In genomic region chr15:101904849-101905248, GRCm38 (mm10) we compare ENCODE assay signal across 39 mouse cellular contexts. TPM values are rescaled to one million over a fixed set of nuclear protein-coding genes. Genes with fewer than 3 reads are reported as not detected.
"Had no signal": no experiment of that assay in that cellular context is flagged by ENCODE, and none has a peak within 500 bp of the region (broad histone marks: within the 10 kb centered on the region; RNA-seq: fewer than 3 reads in every experiment).

No protein-coding gene starts in this region.

- H3K9me3 ChIP-seq: heart, embryonic 10.5 days; hindbrain, embryonic 10.5 days; hindbrain, embryonic 12.5 days; intestine, embryonic 15.5 days; limb, embryonic 10.5 days; limb, embryonic 12.5 days had no signal

- H3K4me2 ChIP-seq: heart, embryonic 12.5 days; hindbrain, embryonic 12.5 days; hindbrain, embryonic 14.5 days; intestine, embryonic 15.5 days; limb, embryonic 12.5 days; liver, embryonic 11.5 days had no signal

- H3K27ac ChIP-seq: gastrocnemius, adult 2 months; heart, embryonic 10.5 days; hindbrain, embryonic 10.5 days; hindbrain, embryonic 12.5 days; hindbrain, embryonic 14.5 days; intestine, embryonic 15.5 days; layer of hippocampus, adult 2 months; left cerebral cortex, adult 2 months; limb, embryonic 10.5 days; limb, embryonic 12.5 days had no signal

- H3K27me3 ChIP-seq: hindbrain, embryonic 12.5 days; intestine, embryonic 15.5 days; limb, embryonic 12.5 days had no signal

- H3K4me3 ChIP-seq: gastrocnemius, adult 2 months; heart, embryonic 10.5 days; heart, embryonic 12.5 days; hindbrain, embryonic 10.5 days; hindbrain, embryonic 12.5 days; intestine, embryonic 15.5 days; layer of hippocampus, adult 2 months; left cerebral cortex, adult 2 months; limb, embryonic 10.5 days; limb, embryonic 12.5 days had no signal

- H3K9ac ChIP-seq: heart, embryonic 12.5 days; hindbrain, embryonic 12.5 days; hindbrain, embryonic 14.5 days; intestine, embryonic 15.5 days; limb, embryonic 12.5 days had no signal

- H3K4me1 ChIP-seq: heart, embryonic 10.5 days; heart, embryonic 12.5 days; intestine, embryonic 15.5 days; limb, embryonic 12.5 days had no signal

- H3K36me3 ChIP-seq: heart, embryonic 10.5 days; heart, embryonic 12.5 days; hindbrain, embryonic 10.5 days; hindbrain, embryonic 12.5 days; intestine, embryonic 15.5 days; limb, embryonic 10.5 days; limb, embryonic 12.5 days had no signal

- DNase-seq: gastrocnemius, adult 2 months; gastrocnemius, postnatal 10 days; gastrocnemius, postnatal 25 days; heart, adult 18-20 months; heart, postnatal 10 days; heart, postnatal 4 days; kidney, adult 18-20 months; kidney, adult 8-10 months; kidney, postnatal 10 days; kidney, postnatal 25 days; kidney, postnatal 4 days; liver had no signal

RNA-seq across cellular contexts. Expression of gene Krt76, which starts 12.1 kb away (rescaled TPM):
- total RNA-seq: gastrocnemius, adult 2 months; gastrocnemius, postnatal 10 days; gastrocnemius, postnatal 25 days; gastrocnemius, postnatal 4 days; granulocyte monocyte progenitor cell, adult 5-6 weeks; heart, adult 18-20 months; heart, adult 8-10 months; heart, postnatal 10 days; heart, postnatal 25 days; heart, postnatal 4 days; layer of hippocampus, adult 2 months; layer of hippocampus, postnatal 10 days; layer of hippocampus, postnatal 25 days; left cerebral cortex, adult 2 months; left cerebral cortex, postnatal 14 days; left cerebral cortex, postnatal 36 days had no signal
- polyA plus RNA-seq: heart, embryonic 10.5 days; heart, embryonic 12.5 days; heart, embryonic 14.5 days; heart, embryonic 16.5 days; hindbrain, embryonic 10.5 days; hindbrain, embryonic 12.5 days; hindbrain, embryonic 14.5 days; hindbrain, embryonic 16.5 days; inflammation-experienced regulatory T-cells, adult 6 months; intestine, embryonic 15.5 days; intestine, postnatal 0 days; kidney, embryonic 14.5 days; kidney, embryonic 16.5 days; limb, embryonic 10.5 days; limb, embryonic 12.5 days; limb, embryonic 14.5 days; liver, embryonic 11.5 days had no signal

RNA-seq across cellular contexts. Expression of gene Krt4, which starts 19.7 kb away (rescaled TPM):
- total RNA-seq: gastrocnemius, adult 2 months; gastrocnemius, postnatal 25 days; granulocyte monocyte progenitor cell, adult 5-6 weeks; heart, adult 8-10 months; heart, postnatal 10 days; heart, postnatal 25 days; heart, postnatal 4 days; layer of hippocampus, adult 2 months; layer of hippocampus, postnatal 10 days; layer of hippocampus, postnatal 25 days; left cerebral cortex, adult 2 months; left cerebral cortex, postnatal 14 days; left cerebral cortex, postnatal 36 days had no signal
- polyA plus RNA-seq: heart, embryonic 10.5 days; heart, embryonic 12.5 days; hindbrain, embryonic 10.5 days; hindbrain, embryonic 12.5 days; hindbrain, embryonic 14.5 days; hindbrain, embryonic 16.5 days; inflammation-experienced regulatory T-cells, adult 6 months; limb, embryonic 10.5 days; limb, embryonic 12.5 days; liver, embryonic 11.5 days had no signal

RNA-seq across cellular contexts. Expression of gene Krt79, which starts 35.3 kb away (rescaled TPM):
- total RNA-seq: gastrocnemius, adult 2 months; gastrocnemius, postnatal 10 days; granulocyte monocyte progenitor cell, adult 5-6 weeks; heart, adult 18-20 months; heart, adult 8-10 months; heart, postnatal 25 days; layer of hippocampus, adult 2 months; left cerebral cortex, adult 2 months; left cerebral cortex, postnatal 14 days; left cerebral cortex, postnatal 36 days had no signal
- polyA plus RNA-seq: hindbrain, embryonic 12.5 days; inflammation-experienced regulatory T-cells, adult 6 months; limb, embryonic 10.5 days; limb, embryonic 12.5 days; liver, embryonic 11.5 days had no signal

RNA-seq across cellular contexts. Expression of gene Krt77, which starts 35.3 kb away (rescaled TPM):
- total RNA-seq: gastrocnemius, adult 2 months; gastrocnemius, postnatal 10 days; gastrocnemius, postnatal 25 days; gastrocnemius, postnatal 4 days; granulocyte monocyte progenitor cell, adult 5-6 weeks; heart, adult 18-20 months; heart, adult 8-10 months; heart, postnatal 10 days; heart, postnatal 25 days; heart, postnatal 4 days had no signal
- polyA plus RNA-seq: heart, embryonic 12.5 days; heart, embryonic 14.5 days; hindbrain, embryonic 10.5 days; hindbrain, embryonic 12.5 days; inflammation-experienced regulatory T-cells, adult 6 months; intestine, embryonic 15.5 days; intestine, postnatal 0 days; kidney, embryonic 14.5 days; limb, embryonic 10.5 days; limb, embryonic 12.5 days; liver, embryonic 11.5 days had no signal

RNA-seq across cellular contexts. Expression of gene Krt78, which starts 49.2 kb away (rescaled TPM):
- total RNA-seq: gastrocnemius, adult 2 months; gastrocnemius, postnatal 10 days; gastrocnemius, postnatal 25 days; gastrocnemius, postnatal 4 days; granulocyte monocyte progenitor cell, adult 5-6 weeks; heart, postnatal 10 days; heart, postnatal 25 days; layer of hippocampus, adult 2 months; layer of hippocampus, postnatal 10 days; layer of hippocampus, postnatal 25 days; left cerebral cortex, adult 2 months; left cerebral cortex, postnatal 14 days; left cerebral cortex, postnatal 36 days had no signal
- polyA plus RNA-seq: heart, embryonic 10.5 days; heart, embryonic 12.5 days; heart, embryonic 14.5 days; heart, embryonic 16.5 days; hindbrain, embryonic 10.5 days; hindbrain, embryonic 12.5 days; inflammation-experienced regulatory T-cells, adult 6 months; kidney, embryonic 14.5 days; limb, embryonic 12.5 days; liver, embryonic 11.5 days had no signal
